In the genomic region with DNA sequence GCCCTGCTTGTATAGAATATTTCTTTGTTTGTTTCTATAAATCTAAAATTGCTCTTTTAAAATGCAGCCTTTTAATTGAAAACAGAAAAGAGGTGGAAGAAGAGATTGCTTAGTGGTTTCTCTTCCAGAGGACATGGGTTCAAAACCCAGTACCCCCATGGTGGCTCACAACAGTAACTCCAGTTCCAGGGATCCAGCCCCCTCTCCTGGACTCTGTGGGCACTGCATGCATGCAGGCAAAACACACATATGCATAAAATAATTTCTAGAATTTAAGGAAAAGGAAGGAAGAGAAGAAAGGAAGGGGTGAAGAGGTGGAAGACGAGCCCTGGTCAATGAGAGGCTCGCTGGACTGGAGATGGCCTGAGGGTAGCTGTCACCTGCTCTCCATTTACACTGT, we compare ENCODE assay signal across 14 mouse cellular contexts.
DNase-seq lines count a peak whose midpoint lies in the region; ATAC-seq and TF ChIP-seq lines count a peak whose summit lies in the region.
"Had no signal": no experiment of that assay in that cellular context is flagged by ENCODE, and none has a peak within 500 bp of the region (broad histone marks: within the 10 kb centered on the region; RNA-seq: fewer than 3 reads in every experiment).

No protein-coding gene starts in this region.

- no peak for TF ChIP-seq EP300 in heart, postnatal 0 days (IDR thresholded peaks at IDR 0.05; ENCODE audit: low read depth)
- TF ChIP-seq EP300 in liver, postnatal 0 days (IDR thresholded peaks at IDR 0.05; ENCODE audit: low read depth): no peak
- no peak for TF ChIP-seq EP300 in CH12.LX (IDR thresholded peaks at IDR 0.05; ENCODE audit: low read length)

- dilution Hi-C loops in CH12.LX (cut with MboI; ENCODE audit: extremely low pct_ligation_motif_present, extremely low pct_unique_long_range_greater_than_20kb, low sequenced_read_pairs): no loop called here

- H3K4me3 ChIP-seq in heart, postnatal 0 days (ENCODE audit: low read depth, low read length): no peak overlapping the region
- no peak overlapping the region for H3K4me3 ChIP-seq in liver, postnatal 0 days (ENCODE audit: low read depth, low read length)
- H3K4me3 ChIP-seq in liver, embryonic 11.5 days (ENCODE audit: low read depth, low read length): no peak overlapping the region
- H3K4me3 ChIP-seq in CH12.LX (replicated peaks in 1 of 3; ENCODE audit: low read depth in 2 of 3, low read length in 2 of 3, poor library complexity in 1 of 3): no peak overlapping the region
- H3K4me3 ChIP-seq in cortical plate, adult 2 months (ENCODE audit: insufficient read depth, low read length): no peak overlapping the region
- H3K4me3 ChIP-seq: heart, embryonic 12.5 days; limb, embryonic 13.5 days; midbrain, embryonic 13.5 days had no signal

- in situ Hi-C loops in CH12.LX (cut with MboI; ENCODE audit: low pct_ligation_motif_present, low pct_unique_long_range_greater_than_20kb, low sequenced_read_pairs): no loop called here

- peaks cover 30% of the 10 kb centered on the region for H3K36me3 ChIP-seq in heart, postnatal 0 days (replicated peaks; ENCODE audit: control insufficient read depth, insufficient read depth, low read length)
- 0 out of 2 replicates have a peak, but pooled peaks cover 2% of the 10 kb centered on the region for H3K36me3 ChIP-seq in liver, postnatal 0 days (replicated peaks; ENCODE audit: insufficient read depth, low read length)
- H3K36me3 ChIP-seq in liver, embryonic 11.5 days (ENCODE audit: control insufficient read depth, insufficient read depth, low read length): no peaks in the 10 kb centered on the region
- no peaks in the 10 kb centered on the region for H3K36me3 ChIP-seq in CH12.LX (replicated peaks in 1 of 2; ENCODE audit: control insufficient read depth in 1 of 2, insufficient read depth in 1 of 2, low read length in 1 of 2)
- H3K36me3 ChIP-seq: limb, embryonic 13.5 days; midbrain, embryonic 13.5 days had no signal

- TF ChIP-seq CTCF in heart, postnatal 0 days (IDR thresholded peaks at IDR 0.05; ENCODE audit: low read depth): peak; percentile 27; the same call in 1 of the 2 replicates
- 0 out of 2 replicates have a peak, but pooled peaks have one; percentile 18 for TF ChIP-seq CTCF in liver, postnatal 0 days (IDR thresholded peaks at IDR 0.05; ENCODE audit: low read depth)
- peak in 1 of 2 experiments; percentile 36; a peak in 2 of 4 replicates for TF ChIP-seq CTCF in CH12.LX (conservative IDR thresholded peaks at IDR 0.05 in 1 of 2, IDR thresholded peaks at IDR 0.05 in 1 of 2; ENCODE audit: low read depth in 2 of 2, low read length in 2 of 2)
- TF ChIP-seq CTCF in cortical plate, adult 2 months (IDR thresholded peaks at IDR 0.05; ENCODE audit: extremely low read depth, insufficient read depth, low read length): 0 out of 2 replicates have a peak, but pooled peaks have one; percentile 12

- TF ChIP-seq RAD21 in CH12.LX (IDR thresholded peaks at IDR 0.05; ENCODE audit: low read depth, low read length): no peak; the same call in none of the 2 replicates

- H3K79me2 ChIP-seq in CH12.LX (replicated peaks; ENCODE audit: control insufficient read depth, extremely low read depth, insufficient read depth, poor library complexity, severe bottlenecking): no peaks in the 10 kb centered on the region

- TF ChIP-seq POLR2A in CH12.LX (IDR thresholded peaks at IDR 0.05; ENCODE audit: low read depth, low read length): no peak
- no peak for TF ChIP-seq POLR2A in cortical plate, adult 2 months (IDR thresholded peaks at IDR 0.05; ENCODE audit: extremely low read depth, insufficient read depth, low read length)

- DNase-seq in heart, postnatal 0 days (ENCODE audit: low spot score): no peak
- DNase-seq in heart, postnatal 10 days: no peak
- DNase-seq in liver, postnatal 0 days: no peak
- DNase-seq in liver, embryonic 11.5 days (ENCODE audit: low spot score): no peak
- DNase-seq in CH12.LX (ENCODE audit: extremely low read depth): no peak
- no peak for DNase-seq in spleen, adult 12 weeks (ENCODE audit: low spot score)
- DNase-seq: cerebellum, postnatal 14 days; heart, postnatal 4 days; lung, embryonic 14.5 days; retina, postnatal 1 day had no signal

- H3K4me1 ChIP-seq in heart, postnatal 0 days (ENCODE audit: control insufficient read depth, insufficient read depth): peaks cover 20% of the 10 kb centered on the region
- peaks cover 17% of the 10 kb centered on the region for H3K4me1 ChIP-seq in liver, postnatal 0 days (ENCODE audit: insufficient read depth)
- H3K4me1 ChIP-seq in liver, embryonic 11.5 days (replicated peaks; ENCODE audit: control insufficient read depth, insufficient read depth, low read length): no peaks in the 10 kb centered on the region
- peaks cover 0 to 3% of the 10 kb centered on the region in 2 experiments; a peak in 1 of 4 replicates for H3K4me1 ChIP-seq in CH12.LX (ENCODE audit: control insufficient read depth in 1 of 2, insufficient read depth in 2 of 2)
- peaks cover 12% of the 10 kb centered on the region for H3K4me1 ChIP-seq in cortical plate, adult 2 months (ENCODE audit: control insufficient read depth, insufficient read depth, low read length)
- H3K4me1 ChIP-seq: midbrain, embryonic 13.5 days had no signal

- H3K9me3 ChIP-seq in heart, postnatal 0 days (replicated peaks; ENCODE audit: control insufficient read depth, low read length): no peaks in the 10 kb centered on the region
- no peaks in the 10 kb centered on the region for H3K9me3 ChIP-seq in liver, postnatal 0 days (ENCODE audit: low read length)
- no peaks in the 10 kb centered on the region for H3K9me3 ChIP-seq in liver, embryonic 11.5 days (ENCODE audit: control insufficient read depth, low read length)
- no peaks in the 10 kb centered on the region for H3K9me3 ChIP-seq in CH12.LX (replicated peaks; ENCODE audit: low read length)
- H3K9me3 ChIP-seq: heart, embryonic 12.5 days; limb, embryonic 13.5 days; midbrain, embryonic 13.5 days had no signal

- intact Hi-C loops in heart, postnatal 10 days (cut with DNase I): no loop called here

- no peaks in the 10 kb centered on the region for H3K27me3 ChIP-seq in heart, postnatal 0 days (ENCODE audit: control insufficient read depth, insufficient read depth, low read length)
- H3K27me3 ChIP-seq in liver, postnatal 0 days (ENCODE audit: insufficient read depth, low read length): no peaks in the 10 kb centered on the region
- H3K27me3 ChIP-seq in liver, embryonic 11.5 days (replicated peaks; ENCODE audit: control insufficient read depth, insufficient read depth, low read length): no peaks in the 10 kb centered on the region; the same call in 1 of the 2 replicates
- no peaks in the 10 kb centered on the region for H3K27me3 ChIP-seq in CH12.LX (replicated peaks)
- H3K27me3 ChIP-seq: heart, embryonic 12.5 days; midbrain, embryonic 13.5 days had no signal

- 94% methylated on average over 2 of the region's 2 CpGs for WGBS in heart, postnatal 0 days
- 71% methylated on average over 2 of the region's 2 CpGs for WGBS in liver, postnatal 0 days (ENCODE audit: insufficient replicate concordance)
- 57% methylated on average over 2 of the region's 2 CpGs for WGBS in liver, embryonic 11.5 days

- H3K27ac ChIP-seq in heart, postnatal 0 days (ENCODE audit: low read depth): no peak overlapping the region
- no peak overlapping the region for H3K27ac ChIP-seq in liver, postnatal 0 days (ENCODE audit: low read depth)
- no peak overlapping the region for H3K27ac ChIP-seq in liver, embryonic 11.5 days (ENCODE audit: low read depth, low read length)
- H3K27ac ChIP-seq in CH12.LX (ENCODE audit: insufficient read depth, low read depth): no peak overlapping the region
- H3K27ac ChIP-seq in cortical plate, adult 2 months (ENCODE audit: insufficient read depth, low read length): no peak overlapping the region
- H3K27ac ChIP-seq: limb, embryonic 13.5 days; midbrain, embryonic 13.5 days had no signal

- H3K4me2 ChIP-seq in heart, postnatal 0 days (ENCODE audit: low read depth, low read length): no peak overlapping the region
- no peak overlapping the region for H3K4me2 ChIP-seq in liver, postnatal 0 days (ENCODE audit: low read depth, low read length)
- H3K4me2 ChIP-seq in liver, embryonic 11.5 days: no peak overlapping the region
- H3K4me2 ChIP-seq in CH12.LX (ENCODE audit: insufficient read depth, low read depth, poor library complexity, severe bottlenecking): no peak overlapping the region
- H3K4me2 ChIP-seq: heart, embryonic 12.5 days; limb, embryonic 13.5 days; lung, embryonic 14.5 days; midbrain, embryonic 13.5 days had no signal

- ATAC-seq in heart, postnatal 0 days (ENCODE audit: insufficient read depth, low read depth): no peak
- ATAC-seq in liver, postnatal 0 days: no peak
- ATAC-seq in liver, embryonic 11.5 days (replicated peaks; ENCODE audit: low FRiP score): no peak
- ATAC-seq: midbrain, embryonic 13.5 days had no signal

- H3K9ac ChIP-seq in heart, postnatal 0 days (replicated peaks; ENCODE audit: low read depth, low read length): no peak overlapping the region
- H3K9ac ChIP-seq in liver, postnatal 0 days (replicated peaks): no peak overlapping the region
- H3K9ac ChIP-seq in liver, embryonic 11.5 days (ENCODE audit: low read depth, low read length): no peak overlapping the region
- H3K9ac ChIP-seq in CH12.LX (ENCODE audit: insufficient read depth, low read depth): no peak overlapping the region
- H3K9ac ChIP-seq: heart, embryonic 12.5 days; limb, embryonic 13.5 days; lung, embryonic 14.5 days; midbrain, embryonic 13.5 days had no signal

TF ChIP-seq in CH12.LX, 34 proteins besides CTCF, POLR2A, EP300 and RAD21:
- TF ChIP-seq SMC3 (IDR thresholded peaks at IDR 0.05; ENCODE audit: low read depth, low read length): peak; percentile 14; the same call in 1 of the 2 replicates
- TF ChIP-seq JUND (conservative IDR thresholded peaks at IDR 0.05; ENCODE audit: low read depth, low read length): no peak
